Mouse (Mus musculus): ENCODE measurements at regions not wholly inside any gene's neighbourhood (a gene's known extent, or its start where the extent isn't known, plus 50 kb on each side); places are given as distances from the start of the nearest gene placed in this dataset.

DNA sequence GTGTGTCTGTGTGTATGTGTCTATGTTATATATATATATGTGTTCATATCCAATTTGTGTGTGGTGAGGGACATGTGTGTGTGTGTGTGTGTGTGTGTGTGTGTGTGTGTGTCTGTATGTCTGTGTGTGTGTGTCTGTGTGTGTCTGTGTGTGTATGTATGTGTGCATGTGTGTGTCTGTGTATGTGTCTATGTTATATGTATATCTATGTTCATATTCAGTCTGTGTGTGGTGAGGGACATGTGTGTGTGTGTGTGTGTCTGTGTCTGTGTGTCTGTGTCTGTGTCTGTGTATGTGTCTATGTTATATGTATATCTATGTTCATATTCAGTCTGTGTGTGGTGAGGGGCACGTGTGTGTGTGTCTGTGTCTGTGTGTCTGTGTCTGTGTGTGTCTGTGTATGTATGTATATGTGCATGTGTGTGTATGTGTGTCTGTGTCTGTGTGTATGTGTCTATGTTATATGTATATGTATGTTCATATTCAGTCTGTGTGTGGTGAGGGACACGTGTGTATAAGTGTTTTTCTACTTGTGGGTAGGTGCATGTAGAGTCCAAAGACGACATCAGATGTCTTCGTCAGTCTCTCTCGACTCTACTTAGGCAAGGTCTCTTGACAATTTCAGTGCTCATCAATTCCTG is 370.5 kb upstream of the Slc7a11 start:
- no peak for DNase-seq

GRCm38 (mm10) chr3:50815716-50816115 is 372.3 kb upstream of the Slc7a11 start:
- peak; percentile 16 to 39 for DNase-seq

DNA sequence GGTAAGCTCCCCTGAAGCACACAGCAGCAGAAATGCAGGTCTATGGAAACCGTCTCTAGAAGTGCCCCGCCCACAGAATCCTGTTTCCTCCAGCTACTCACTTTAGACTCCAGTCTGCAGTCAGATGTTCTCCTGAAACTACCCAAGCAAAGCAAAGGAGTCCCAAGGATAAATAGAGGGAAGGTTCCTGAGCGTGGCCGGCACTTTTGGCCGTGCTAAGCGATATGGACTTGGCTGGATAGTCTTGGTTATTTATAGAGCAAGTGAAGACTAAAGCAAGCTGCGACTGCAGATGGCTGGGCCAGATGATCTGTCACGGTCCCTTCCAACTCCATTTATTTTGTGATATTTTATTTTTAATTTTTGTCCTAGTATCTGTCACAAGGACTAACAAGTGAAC is 373.1 kb upstream of the Slc7a11 start:
- DNase-seq: peak; percentile 77 to 78

DNA sequence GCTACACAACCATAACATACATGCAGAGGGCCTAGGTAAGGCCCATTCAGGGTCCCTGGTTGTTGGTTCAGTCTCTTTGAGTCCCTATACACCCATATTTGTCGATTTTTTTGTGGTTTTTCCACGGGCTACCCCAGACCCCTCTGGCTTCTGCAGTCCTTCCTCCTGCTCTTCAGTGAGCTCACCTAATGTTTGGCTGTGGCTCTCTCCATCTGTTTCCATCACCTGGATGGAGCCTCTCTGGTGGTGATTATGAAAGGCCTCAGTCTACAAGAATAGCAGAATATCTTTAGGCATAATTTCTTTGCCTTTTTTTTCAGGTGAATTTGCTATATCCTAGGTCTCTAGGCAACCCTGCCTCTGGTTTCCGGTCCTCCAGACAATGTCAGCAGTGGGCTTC is 373.9 kb upstream of the Slc7a11 start:
- DNase-seq: peak; percentile 43 to 62

DNA sequence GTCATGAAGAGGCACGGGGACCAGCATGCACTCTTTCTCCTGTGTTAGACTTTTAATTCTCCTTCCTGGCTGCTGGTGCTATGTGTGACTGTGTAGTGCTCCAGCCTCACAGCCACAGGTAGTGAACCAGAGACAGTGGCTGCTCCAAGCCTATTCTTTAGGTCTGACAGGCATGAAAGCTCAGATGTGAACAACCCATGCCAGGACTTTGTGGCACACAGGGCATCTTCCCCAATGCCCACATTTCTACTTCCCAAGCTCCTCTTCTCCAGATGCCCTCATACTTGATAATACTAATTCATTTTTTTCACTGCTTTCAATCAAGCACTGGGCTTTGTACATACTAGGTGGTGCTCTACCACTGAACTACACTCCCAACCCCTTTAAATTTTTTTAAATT is 377.4 kb upstream of the Slc7a11 start:
- DNase-seq: no peak

DNA sequence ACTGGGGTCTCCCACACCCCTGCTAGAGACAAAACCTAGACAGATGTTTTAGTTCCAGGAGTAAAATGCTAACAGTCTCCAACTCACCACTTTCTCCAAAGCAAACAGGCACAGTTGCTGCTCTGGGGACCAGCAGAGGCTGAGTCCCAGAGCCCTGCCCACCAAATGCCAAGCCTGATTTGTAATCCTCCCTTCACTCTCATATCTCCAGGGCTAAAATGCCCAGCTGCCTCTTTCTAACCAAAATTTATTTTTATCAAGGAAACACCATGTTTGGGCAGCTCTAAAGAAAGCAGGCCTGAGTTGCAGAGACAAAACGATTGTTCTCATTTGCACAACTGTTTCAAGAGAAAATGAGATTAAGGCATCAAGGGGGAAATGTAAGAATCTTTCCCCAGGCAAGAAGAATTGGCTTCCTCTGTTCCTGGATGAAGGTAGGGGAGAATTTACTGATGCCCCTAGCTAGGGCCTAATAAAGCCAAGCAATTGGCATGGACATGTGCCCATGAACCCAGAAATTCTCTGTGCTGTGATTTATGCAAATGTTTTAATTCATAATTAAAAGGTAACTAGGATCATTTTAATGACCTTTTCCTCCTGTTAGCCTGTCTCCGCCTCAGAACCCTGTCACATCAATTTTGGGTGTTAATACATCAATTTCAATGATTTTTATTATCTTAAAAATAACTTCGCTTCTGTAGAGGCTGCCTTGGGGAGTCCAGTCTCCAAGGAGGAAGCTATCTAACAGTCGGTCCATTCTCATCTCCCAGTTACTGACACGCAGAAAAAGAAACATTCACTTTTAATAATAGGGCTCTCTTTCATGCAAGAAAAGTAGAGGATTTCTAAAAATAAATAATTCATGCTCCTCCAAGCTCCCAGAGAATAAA is 382.4 kb upstream of the Slc7a11 start:
- no peak for DNase-seq

DNA sequence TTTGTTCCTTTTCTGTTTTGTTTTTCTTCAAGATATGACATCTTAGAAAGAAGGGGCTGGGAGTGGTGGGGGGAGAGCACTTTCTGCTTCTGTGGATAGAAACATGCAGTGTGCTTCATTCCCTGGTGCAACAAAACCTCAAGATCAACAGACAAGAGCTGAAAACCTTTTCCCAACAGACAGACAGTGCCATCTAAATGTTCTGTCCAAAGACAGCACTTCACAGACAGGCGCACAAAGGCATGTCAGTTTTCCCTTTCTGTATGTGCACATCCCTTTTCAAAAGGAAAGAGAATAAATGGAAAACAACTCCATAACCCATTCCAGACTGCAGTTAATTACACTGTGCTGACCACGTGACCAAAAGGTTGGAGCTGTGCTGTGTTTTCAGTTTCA is 383.0 kb upstream of the Slc7a11 start:
- DNase-seq: no peak

GRCm38 (mm10) chr3:50829211-50829610 is 385.8 kb upstream of the Slc7a11 start:
- DNase-seq: no peak

GRCm38 (mm10) chr3:50830446-50830845 is 387.0 kb upstream of the Slc7a11 start:
- no peak for DNase-seq

DNA sequence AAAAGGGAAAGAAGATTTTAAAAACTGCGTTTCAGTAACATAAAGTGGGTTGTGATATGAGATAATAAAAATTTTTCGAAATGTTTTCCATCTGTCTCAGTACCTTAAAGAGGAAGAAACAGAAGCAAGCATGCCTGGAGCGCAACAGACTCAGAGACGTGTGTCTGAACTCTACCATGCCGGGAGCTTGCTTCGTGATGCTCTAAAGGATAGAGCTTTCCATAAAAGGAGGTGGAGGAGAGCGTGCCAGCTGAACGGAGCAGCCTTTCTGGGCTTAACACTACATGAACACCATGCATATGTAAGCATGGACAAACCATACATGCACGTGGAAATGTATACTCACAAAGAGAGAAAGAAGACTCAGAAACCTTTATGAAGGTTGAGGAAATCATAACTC is 387.5 kb upstream of the Slc7a11 start:
- DNase-seq: no peak

DNA sequence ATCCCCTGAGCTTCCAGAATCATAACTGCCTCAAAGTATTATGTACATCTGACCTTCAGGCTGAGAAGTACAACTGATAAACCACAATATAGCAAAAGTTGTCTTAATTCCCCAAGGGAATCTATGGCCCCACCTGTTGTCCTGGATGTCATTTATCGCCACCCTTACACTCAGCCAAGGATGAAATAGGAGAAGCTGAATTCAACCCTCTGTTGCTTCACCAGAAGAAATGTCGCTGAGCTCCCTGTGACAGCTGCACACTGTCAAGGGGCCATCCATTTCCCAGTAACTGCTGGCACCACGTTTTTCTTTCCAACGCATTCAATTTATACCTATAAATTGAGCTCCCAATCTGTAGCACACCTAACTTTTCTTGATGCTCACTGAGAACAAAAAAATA is 382.0 kb upstream of the Noct start:
- DNase-seq: no peak

GRCm38 (mm10) chr3:50844835-50845301 is 379.4 kb upstream of the Noct start:
- no peak for DNase-seq

GRCm38 (mm10) chr3:50845311-50845710 is 378.9 kb upstream of the Noct start:
- DNase-seq: no peak

DNA sequence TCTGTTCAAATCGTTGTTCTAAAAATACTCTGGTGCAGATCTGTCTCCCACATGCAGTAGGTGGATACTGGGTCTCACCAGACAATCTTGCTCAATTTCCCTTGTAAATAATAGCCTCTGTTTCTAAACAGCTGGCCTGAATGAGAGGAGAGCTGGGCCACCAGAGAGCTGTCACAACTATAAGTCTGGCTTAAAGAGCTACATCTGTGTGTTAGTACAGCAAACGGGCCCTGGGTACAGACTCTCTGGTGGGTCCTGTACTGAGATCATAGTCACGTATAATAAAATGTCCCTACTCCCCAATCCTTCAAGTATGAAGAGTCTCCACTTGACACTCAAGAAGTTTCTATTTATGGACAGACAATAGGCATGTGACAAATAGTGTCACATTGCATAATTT is 375.7 kb upstream of the Noct start:
- DNase-seq: no peak

DNA sequence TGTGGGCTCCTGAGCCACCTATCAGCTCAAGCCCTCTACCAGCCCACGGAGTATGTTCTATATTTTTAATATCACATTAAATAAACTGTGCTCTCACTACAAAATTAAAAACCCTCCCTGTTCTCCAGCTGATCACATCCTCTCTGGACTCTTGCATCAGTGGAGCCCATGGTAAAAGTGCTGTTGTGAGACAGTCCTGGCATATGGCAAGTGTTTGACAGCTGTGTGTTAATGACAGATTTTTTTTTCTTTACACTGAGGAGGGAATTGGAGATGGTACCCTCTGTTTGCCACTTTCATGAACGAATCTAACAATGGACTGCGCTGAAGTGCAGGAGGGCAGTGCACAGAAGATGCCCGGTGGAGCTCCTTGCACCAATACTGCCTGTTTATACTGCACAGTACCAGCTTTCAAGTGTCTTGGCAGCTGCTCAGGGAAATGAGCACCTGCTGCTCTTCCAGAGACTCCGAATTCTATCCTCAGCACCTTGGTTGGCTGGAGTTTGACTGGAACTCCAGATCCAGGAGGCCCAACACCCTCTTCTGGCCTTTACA is 373.1 kb upstream of the Noct start:
- no peak for DNase-seq

- DNase-seq: no peak
Measured at GRCm38 (mm10) chr3:50867105-50867504, 357.1 kb upstream of the Noct start.

DNA sequence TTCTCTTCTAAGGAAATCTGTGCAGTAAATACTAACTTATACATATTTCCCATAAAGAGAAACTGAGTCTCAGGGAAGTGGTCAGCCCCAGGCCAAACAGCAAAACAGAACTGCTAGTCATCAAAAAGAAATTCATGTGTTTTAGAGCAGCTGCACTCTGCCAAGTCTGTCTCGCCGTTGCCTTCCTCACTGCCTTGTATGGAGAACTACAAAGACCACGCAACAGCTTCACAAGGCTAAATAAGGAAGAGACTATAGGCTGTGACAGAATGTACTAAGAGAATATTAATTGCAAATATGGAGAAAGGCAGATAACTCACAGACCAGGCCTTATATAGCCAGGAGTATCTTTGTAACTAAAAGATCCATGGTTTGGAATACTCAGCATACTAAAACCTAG is 355.0 kb upstream of the Noct start:
- DNase-seq: no peak

- no peak for DNase-seq
Measured at GRCm38 (mm10) chr3:50879050-50879449, 345.2 kb upstream of the Noct start.

DNA sequence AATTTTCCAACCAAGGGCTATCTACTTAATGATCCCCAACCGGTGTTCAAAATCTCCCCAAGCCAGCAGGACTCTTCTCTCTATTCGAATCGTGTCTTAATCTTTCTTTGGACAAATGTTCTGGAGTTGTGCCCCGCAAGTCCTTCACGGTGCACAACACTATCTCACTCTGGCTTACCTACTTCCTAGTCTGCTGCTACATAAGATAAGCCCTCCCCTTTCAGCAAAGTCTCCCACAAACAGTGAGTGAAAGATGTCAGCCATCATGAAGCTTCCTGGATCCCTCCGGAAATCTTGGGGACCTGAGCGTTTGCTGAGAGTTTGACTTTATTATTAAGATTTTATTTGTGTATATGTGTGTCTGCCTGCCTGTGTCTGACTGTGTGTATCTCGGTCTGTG is 344.7 kb upstream of the Noct start:
- DNase-seq: no peak

- DNase-seq: no peak
Measured at GRCm38 (mm10) chr3:50881437-50882248, 342.6 kb upstream of the Noct start.

GRCm38 (mm10) chr3:50882249-50882733 is 342.0 kb upstream of the Noct start:
- no peak for DNase-seq

GRCm38 (mm10) chr3:50886336-50886735 is 337.9 kb upstream of the Noct start:
- no peak for DNase-seq

- DNase-seq: no peak
Measured at GRCm38 (mm10) chr3:50887002-50887401, 337.2 kb upstream of the Noct start.
